Comparison of ENCODE assay signal across 8 mouse cellular contexts in the genomic region with DNA sequence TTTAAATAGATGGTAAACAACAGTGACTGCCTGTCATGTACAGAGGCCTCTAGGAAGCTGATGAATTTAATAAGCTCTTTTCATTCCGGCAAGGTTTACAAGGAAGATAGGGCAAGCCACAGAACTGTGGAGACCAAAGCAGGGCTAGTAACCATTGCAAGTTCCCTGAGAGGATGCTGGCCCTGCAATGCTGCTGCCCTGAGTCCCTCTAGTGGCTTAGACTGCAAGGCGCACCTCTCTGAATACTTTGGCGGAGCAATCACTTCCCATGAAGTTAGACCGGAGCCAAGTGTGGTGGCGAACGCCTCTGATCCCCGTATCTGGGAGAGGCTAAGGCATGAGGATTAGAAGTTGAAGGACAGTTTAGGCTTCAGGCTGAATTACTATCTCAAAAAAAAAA. TPM values are rescaled to one million over a fixed set of nuclear protein-coding genes. Genes with fewer than 3 reads are reported as not detected.
DNase-seq lines count a peak whose midpoint lies in the region; ATAC-seq lines count a peak whose summit lies in the region.

No protein-coding gene starts in this region.

- 3% methylated on average over 7 of the region's 7 CpGs for WGBS in midbrain, embryonic 14.5 days
- WGBS in stomach, embryonic 15.5 days = 1% methylated on average over 7 of the region's 7 CpGs

- DNase-seq in cerebellum, postnatal 4 days (ENCODE audit: low spot score in 2 of 2) = peak; percentile 53 to 73
- DNase-seq in gastrocnemius, adult 8-10 months (ENCODE audit: low spot score in 2 of 2) = peak; percentile 3 to 15
- peak; percentile 44 to 61 for DNase-seq in left cerebral cortex, adult 8-10 months (ENCODE audit: low spot score in 2 of 2)
- DNase-seq in midbrain, embryonic 14.5 days = peak; percentile 90

- no peak for ATAC-seq in megakaryocyte, adult 5-6 weeks (ENCODE audit: poor library complexity, severe bottlenecking)
- peak; percentile 38 for ATAC-seq in inflammation-experienced regulatory T-cells, adult 6 months
- ATAC-seq in midbrain, embryonic 14.5 days (ENCODE audit: low FRiP score, low TSS enrichment) = peak; percentile 43; the same call in 1 of the 2 replicates
- peak; percentile 50; the same call in 1 of the 2 replicates for ATAC-seq in stomach, embryonic 15.5 days (ENCODE audit: insufficient read depth, low FRiP score, low read depth)

- no peak overlapping the region for H3K9ac ChIP-seq in midbrain, embryonic 14.5 days (replicated peaks; ENCODE audit: low read length)
- H3K9ac ChIP-seq in stomach, embryonic 15.5 days = no peak overlapping the region

- peak overlapping the region; percentile 11 for H3K4me3 ChIP-seq in megakaryocyte, embryonic 14.5 days (replicated peaks)
- no peak overlapping the region for H3K4me3 ChIP-seq in midbrain, embryonic 14.5 days (replicated peaks; ENCODE audit: low read depth, low read length)
- H3K4me3 ChIP-seq in stomach, embryonic 15.5 days (replicated peaks) = no peak overlapping the region

- H3K9me3 ChIP-seq in megakaryocyte, embryonic 14.5 days = peaks cover 3% of the 10 kb centered on the region; the same call in 1 of the 2 replicates
- H3K9me3 ChIP-seq in midbrain, embryonic 14.5 days (ENCODE audit: control insufficient read depth, low read length) = no peaks in the 10 kb centered on the region
- no peaks in the 10 kb centered on the region for H3K9me3 ChIP-seq in stomach, embryonic 15.5 days

- peaks cover 3% of the 10 kb centered on the region; the same call in 1 of the 2 replicates for H3K4me1 ChIP-seq in megakaryocyte, embryonic 14.5 days
- H3K4me1 ChIP-seq in midbrain, embryonic 14.5 days (ENCODE audit: control insufficient read depth, insufficient read depth, low read length) = no peaks in the 10 kb centered on the region
- no peaks in the 10 kb centered on the region for H3K4me1 ChIP-seq in stomach, embryonic 15.5 days

- no peak overlapping the region for H3K4me2 ChIP-seq in midbrain, embryonic 14.5 days (ENCODE audit: low read length)
- H3K4me2 ChIP-seq in stomach, embryonic 15.5 days = no peak overlapping the region

- no peaks in the 10 kb centered on the region for H3K36me3 ChIP-seq in megakaryocyte, embryonic 14.5 days (replicated peaks; ENCODE audit: low read length)
- H3K36me3 ChIP-seq in midbrain, embryonic 14.5 days (ENCODE audit: control insufficient read depth, insufficient read depth, low read length) = no peaks in the 10 kb centered on the region
- no peaks in the 10 kb centered on the region for H3K36me3 ChIP-seq in stomach, embryonic 15.5 days

- H3K27ac ChIP-seq in midbrain, embryonic 14.5 days (replicated peaks; ENCODE audit: low read depth, low read length) = no peak overlapping the region
- no peak overlapping the region for H3K27ac ChIP-seq in stomach, embryonic 15.5 days

- H3K27me3 ChIP-seq in megakaryocyte, embryonic 14.5 days (replicated peaks) = peaks cover 22% of the 10 kb centered on the region
- no peaks in the 10 kb centered on the region for H3K27me3 ChIP-seq in midbrain, embryonic 14.5 days (ENCODE audit: control insufficient read depth, insufficient read depth, low read length)
- H3K27me3 ChIP-seq in stomach, embryonic 15.5 days (replicated peaks) = no peaks in the 10 kb centered on the region

RNA-seq across cellular contexts. Expression of gene Zbed3, which starts 36.4 kb away (rescaled TPM):
- polyA plus RNA-seq in megakaryocyte, embryonic 14.5 days (2012; ENCODE audit: insufficient read depth, low replicate concordance) = 5.3 and 12.4 TPM in 2 replicates
- total RNA-seq in megakaryocyte, adult 5-6 weeks (2015) = 14.5 and 16.8 TPM in 2 replicates
- 2.3 and 4.6 TPM in 2 replicates for total RNA-seq in megakaryocyte, adult 5-6 weeks (2017)
- total RNA-seq in gastrocnemius, adult 8-10 months (2022) = 1 to 10 TPM; 3.2 to 5.3 (median 4.2) TPM
- 1 to 10 TPM; 1.2 to 3.7 (median 2.5) TPM for polyA plus RNA-seq in inflammation-experienced regulatory T-cells, adult 6 months (2017; shearing (Covaris generic))
- 10 to 100 TPM; 14.1 to 18.4 (median 16.1) TPM for total RNA-seq in left cerebral cortex, adult 8-10 months (2022)
- polyA plus RNA-seq in midbrain, embryonic 14.5 days (2014; fragmentation: Nextera tagmentation; extraction: Ambion mirVana) = 32.9 and 37.9 TPM in 2 replicates
- 51.3 and 60.1 TPM in 2 replicates for polyA plus RNA-seq in stomach, embryonic 15.5 days (2015; fragmentation: Nextera tagmentation; extraction: Ambion mirVana)

RNA-seq across cellular contexts. Expression of gene Pde8b, which starts 36.9 kb away (rescaled TPM):
- polyA plus RNA-seq in megakaryocyte, embryonic 14.5 days (2012; ENCODE audit: insufficient read depth, low replicate concordance) = 0.06 TPM in 1 of 2 replicates, not detected in the other
- 2.0 and 2.4 TPM in 2 replicates for total RNA-seq in megakaryocyte, adult 5-6 weeks (2015)
- 2.2 and 3.2 TPM in 2 replicates for total RNA-seq in megakaryocyte, adult 5-6 weeks (2017)
- 1 to 10 TPM in 3 of 4 experiments, under 1 TPM in 1; 0.94 to 4.4 (median 1.7) TPM for total RNA-seq in gastrocnemius, adult 8-10 months (2022)
- 1 to 10 TPM in 2 of 3 experiments, under 1 TPM in 1; 0.29 to 1.6 (median 1.5) TPM for polyA plus RNA-seq in inflammation-experienced regulatory T-cells, adult 6 months (2017; shearing (Covaris generic))
- 100 to 1,000 TPM; 126 to 173 (median 151) TPM for total RNA-seq in left cerebral cortex, adult 8-10 months (2022)
- polyA plus RNA-seq in midbrain, embryonic 14.5 days (2014; fragmentation: Nextera tagmentation; extraction: Ambion mirVana) = 7.3 and 7.5 TPM in 2 replicates
- 7.4 and 9.2 TPM in 2 replicates for polyA plus RNA-seq in stomach, embryonic 15.5 days (2015; fragmentation: Nextera tagmentation; extraction: Ambion mirVana)

Comparison
In these comparisons a context has a peak if more than half of its experiments do, and no peak if none do; other contexts are left out.
1. DNase-seq: peak in every context shown above with its lines; median percentile 90 in midbrain, embryonic 14.5 days; 63 in cerebellum, postnatal 4 days; 52 in left cerebral cortex, adult 8-10 months; 9 in gastrocnemius, adult 8-10 months.